Mouse (Mus musculus): ENCODE data around the gene Prpf40a.

The Prpf40a gene

GRCm38 (mm10) chr2:53190684-53191511 lies at the start of gene Prpf40a:
Prpf40a (minus strand) TSS chr2:53191284.
- peak; percentile 99 for DNase-seq (ENCODE audit: low read depth, low spot score)

GRCm38 (mm10) chr2:53222242-53222641 lies 31.2 kb upstream of the Prpf40a start:
- no peak for DNase-seq (ENCODE audit: low read depth, low spot score)

- no peak for DNase-seq (ENCODE audit: low read depth, low spot score)
Observed at GRCm38 (mm10) chr2:53213493-53213892, 22.4 kb upstream of the Prpf40a start.

GRCm38 (mm10) chr2:53206749-53207148 lies 15.7 kb upstream of the Prpf40a start:
- DNase-seq (ENCODE audit: low read depth, low spot score) = peak; percentile 30

GRCm38 (mm10) chr2:53204373-53205274 lies 13.5 kb upstream of the Prpf40a start:
- DNase-seq (ENCODE audit: low read depth, low spot score) = peak; percentile 76

GRCm38 (mm10) chr2:53200164-53200885 lies 9.2 kb upstream of the Prpf40a start:
- peak; percentile 71 for DNase-seq (ENCODE audit: low read depth, low spot score)

- DNase-seq (ENCODE audit: low read depth, low spot score) = no peak
Observed at GRCm38 (mm10) chr2:53199203-53199602, 8.1 kb upstream of the Prpf40a start.

GRCm38 (mm10) chr2:53196431-53196830 lies 5.3 kb upstream of the Prpf40a start:
- DNase-seq (ENCODE audit: low read depth, low spot score) = no peak

- peak; percentile 69 for DNase-seq (ENCODE audit: low read depth, low spot score)
Observed at GRCm38 (mm10) chr2:53192386-53192785, 1.3 kb upstream of the Prpf40a start.

- DNase-seq (ENCODE audit: low read depth, low spot score) = peak; percentile 93
Observed at GRCm38 (mm10) chr2:53191523-53192220, 588 bp upstream of the Prpf40a start, which contains the start of gene Arl6ip6. Arl6ip6 (plus strand) TSS chr2:53191726.

- peak; percentile 79 for DNase-seq (ENCODE audit: low read depth, low spot score)
Observed at GRCm38 (mm10) chr2:53189811-53190210, 1.3 kb downstream of the Prpf40a start.

GRCm38 (mm10) chr2:53179876-53180275 lies 11.2 kb downstream of the Prpf40a start:
- DNase-seq (ENCODE audit: low read depth, low spot score) = no peak

GRCm38 (mm10) chr2:53178966-53179365 lies 12.1 kb downstream of the Prpf40a start:
- no peak for DNase-seq (ENCODE audit: low read depth, low spot score)

- DNase-seq (ENCODE audit: low read depth, low spot score) = no peak
Observed at GRCm38 (mm10) chr2:53173966-53174365, 17.1 kb downstream of the Prpf40a start.

- no peak for DNase-seq (ENCODE audit: low read depth, low spot score)
Observed at GRCm38 (mm10) chr2:53146852-53147251, 44.2 kb downstream of the Prpf40a start.

- DNase-seq (ENCODE audit: low read depth, low spot score) = peak; percentile 15
Observed at GRCm38 (mm10) chr2:53131567-53131966, 59.5 kb downstream of the Prpf40a start.

- DNase-seq (ENCODE audit: low read depth, low spot score) = no peak
Observed at GRCm38 (mm10) chr2:53129070-53129469, 62.0 kb downstream of the Prpf40a start.

- DNase-seq (ENCODE audit: low read depth, low spot score) = peak; percentile 50
Observed at GRCm38 (mm10) chr2:53125998-53126397, 65.1 kb downstream of the Prpf40a start.

- peak; percentile 79 for DNase-seq (ENCODE audit: low read depth, low spot score)
Observed at GRCm38 (mm10) chr2:53121797-53122196, 69.3 kb downstream of the Prpf40a start.

- no peak for DNase-seq (ENCODE audit: low read depth, low spot score)
Observed at GRCm38 (mm10) chr2:53108547-53108946, 82.5 kb downstream of the Prpf40a start.

- no peak for DNase-seq (ENCODE audit: low read depth, low spot score)
Observed at GRCm38 (mm10) chr2:53106472-53106871, 84.6 kb downstream of the Prpf40a start.

Data from 3T3-L1 (cell line).